Mouse (Mus musculus): ENCODE measurements around the gene Pax7. TPM values are rescaled to one million over a fixed set of nuclear protein-coding genes. Genes with fewer than 3 reads are reported as not detected.

The Pax7 gene
- polyA plus RNA-seq, 1 experiment from 2014 or later: 0.27 TPM

DNA sequence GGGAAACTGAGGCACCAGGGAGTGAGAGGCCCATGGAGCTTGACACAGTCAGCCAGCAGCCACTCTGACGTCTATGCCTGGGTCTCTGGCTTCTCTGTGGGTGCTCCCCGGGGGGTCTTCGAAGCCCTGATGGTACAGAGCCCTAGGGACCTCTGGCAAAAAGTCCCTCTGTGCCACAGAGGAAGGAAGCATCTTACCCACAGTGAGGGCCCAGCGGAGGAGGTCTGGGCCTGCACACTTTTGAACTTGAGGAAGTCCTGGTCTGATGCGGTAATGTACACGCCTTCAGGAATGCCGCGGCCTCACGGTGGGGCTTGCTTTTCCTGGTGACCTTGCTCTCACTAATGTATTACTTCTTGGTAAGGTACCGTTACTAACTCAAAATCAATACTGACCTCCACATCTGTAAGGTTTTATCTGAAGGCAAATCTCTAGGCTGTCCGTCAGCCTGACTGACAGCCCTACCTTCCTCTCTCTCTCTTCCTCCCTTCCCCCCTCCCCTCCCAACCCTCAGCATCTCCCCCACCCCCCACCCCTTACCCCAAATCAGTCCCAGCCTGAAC is 79.1 kb downstream of the Pax7 start:
- Histone ChIP-seq H3K36me3 (ENCODE audit: control insufficient read depth, insufficient read depth, low read length) (no peaks in the 10 kb centered on the region), H3K9me3 (ENCODE audit: control insufficient read depth, low read length) (no peaks in the 10 kb centered on the region), H3K27ac (ENCODE audit: low read depth, low read length) (no peak overlapping the region), H3K4me2 (ENCODE audit: low read depth, low read length) (no peak overlapping the region), H3K27me3 (ENCODE audit: control insufficient read depth, insufficient read depth, low read length) (no peaks in the 10 kb centered on the region), H3K9ac (replicated peaks; ENCODE audit: low read depth, low read length) (no peak overlapping the region), H3K4me3 (ENCODE audit: low read depth, low read length) (no peak overlapping the region), H3K4me1 (ENCODE audit: control insufficient read depth, insufficient read depth, low read length) (0 out of 2 replicates have a peak, but pooled peaks cover 5% of the 10 kb centered on the region)
- 50% methylated on average over 11 of the region's 11 CpGs for WGBS
- no peak for ATAC-seq (ENCODE audit: low read depth)

DNA sequence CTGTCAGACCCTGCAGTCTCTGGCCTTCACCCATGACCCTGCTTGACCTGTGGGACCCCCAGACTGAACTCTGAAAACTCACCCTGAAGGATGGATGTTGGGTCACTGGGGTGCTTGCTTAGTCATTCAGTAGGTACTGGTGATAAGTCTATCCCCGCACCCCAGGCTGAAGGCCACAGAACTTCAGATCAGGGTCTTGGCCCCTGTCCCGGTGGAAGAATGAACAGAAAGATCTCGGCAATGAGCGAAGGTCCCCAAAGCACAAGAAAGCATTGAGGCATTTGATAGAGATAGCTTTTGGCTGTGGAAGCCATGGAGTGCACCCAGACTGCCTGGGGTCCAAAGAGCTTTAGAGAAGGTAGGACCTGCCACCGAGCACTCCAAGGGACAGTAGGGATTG is 82.4 kb downstream of the Pax7 start:
- H3K9me3 ChIP-seq (ENCODE audit: control insufficient read depth, low read length): no peaks in the 10 kb centered on the region
- no peak overlapping the region for H3K4me2 ChIP-seq (ENCODE audit: low read depth, low read length)
- H3K4me1 ChIP-seq (ENCODE audit: control insufficient read depth, insufficient read depth, low read length): no peaks in the 10 kb centered on the region
- no peak overlapping the region for H3K4me3 ChIP-seq (ENCODE audit: low read depth, low read length)
- no peaks in the 10 kb centered on the region for H3K27me3 ChIP-seq (ENCODE audit: control insufficient read depth, insufficient read depth, low read length)
- WGBS: 91% methylated on average over 5 of the region's 5 CpGs
- H3K9ac ChIP-seq (replicated peaks; ENCODE audit: low read depth, low read length): no peak overlapping the region
- no peak overlapping the region for H3K27ac ChIP-seq (ENCODE audit: low read depth, low read length)
- ATAC-seq (ENCODE audit: low read depth): no peak
- no peaks in the 10 kb centered on the region for H3K36me3 ChIP-seq (ENCODE audit: control insufficient read depth, insufficient read depth, low read length)

DNA sequence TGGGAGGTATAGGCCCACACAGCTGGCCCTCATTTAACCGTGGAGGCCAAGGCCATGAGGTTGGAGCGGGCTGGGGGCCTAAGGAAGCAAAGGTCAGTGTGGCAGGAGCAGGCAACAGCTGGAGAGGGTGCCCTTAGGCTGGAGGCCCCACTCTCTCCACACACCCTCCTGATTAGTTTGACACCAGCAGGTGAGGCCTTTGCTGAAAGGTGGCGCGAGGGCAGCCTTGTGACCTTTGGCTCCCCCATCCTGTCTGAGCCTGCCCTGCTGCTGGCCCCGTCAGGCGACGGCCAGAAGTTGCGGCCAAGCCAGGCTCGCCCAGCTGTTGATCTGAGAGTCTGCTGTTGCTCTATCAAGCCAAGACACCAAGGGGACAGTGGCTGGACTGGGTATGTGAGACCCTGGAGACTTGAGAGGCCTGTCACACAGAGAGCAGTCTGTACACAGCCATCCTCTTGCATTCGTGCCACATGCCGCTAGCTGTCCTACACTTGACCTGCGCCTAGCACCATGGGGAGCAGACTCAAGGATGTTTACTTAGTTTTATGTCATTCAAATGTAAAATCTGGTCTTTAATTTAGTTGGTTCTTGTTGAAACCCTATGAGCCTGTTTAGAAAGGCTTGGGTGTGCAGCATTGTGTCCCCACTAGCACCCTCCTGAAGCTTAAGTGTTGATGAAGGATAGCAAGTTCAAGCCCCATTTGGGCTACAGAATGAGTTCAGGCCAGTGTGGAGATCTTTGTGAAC is 86.0 kb downstream of the Pax7 start:
- Histone ChIP-seq H3K27me3 (ENCODE audit: control insufficient read depth, insufficient read depth, low read length) (no peaks in the 10 kb centered on the region), H3K9me3 (ENCODE audit: control insufficient read depth, low read length) (no peaks in the 10 kb centered on the region), H3K36me3 (ENCODE audit: control insufficient read depth, insufficient read depth, low read length) (no peaks in the 10 kb centered on the region), H3K4me1 (ENCODE audit: control insufficient read depth, insufficient read depth, low read length) (no peaks in the 10 kb centered on the region), H3K4me2 (ENCODE audit: low read depth, low read length) (no peak overlapping the region), H3K9ac (replicated peaks; ENCODE audit: low read depth, low read length) (no peak overlapping the region), H3K27ac (ENCODE audit: low read depth, low read length) (no peak overlapping the region), H3K4me3 (ENCODE audit: low read depth, low read length) (no peak overlapping the region)
- ATAC-seq (ENCODE audit: low read depth): no peak
- WGBS: 49% methylated on average over 12 of the region's 12 CpGs

DNA sequence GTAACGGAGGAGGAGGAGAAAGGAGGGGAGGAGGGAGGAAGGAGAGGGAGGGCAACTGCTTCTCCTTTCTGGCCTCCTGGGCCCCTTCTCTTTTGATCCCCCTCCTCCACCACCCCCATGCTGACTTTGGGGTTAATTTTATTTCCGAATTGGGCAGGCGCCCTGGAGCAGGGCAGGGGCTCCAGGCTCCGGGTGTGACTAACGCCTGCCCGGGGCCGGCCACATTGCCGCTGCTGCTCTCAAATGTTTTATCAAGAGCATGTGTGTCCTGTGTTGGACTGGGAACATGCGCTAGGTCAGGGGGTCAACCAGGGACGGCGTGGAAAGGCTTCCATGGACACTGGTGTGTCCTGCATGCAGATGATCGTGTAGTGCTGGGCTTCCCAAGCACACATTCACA is 87.2 kb downstream of the Pax7 start:
- Histone ChIP-seq H3K4me1 (ENCODE audit: control insufficient read depth, insufficient read depth, low read length) (no peaks in the 10 kb centered on the region), H3K9ac (replicated peaks; ENCODE audit: low read depth, low read length) (no peak overlapping the region), H3K36me3 (ENCODE audit: control insufficient read depth, insufficient read depth, low read length) (no peaks in the 10 kb centered on the region), H3K4me2 (ENCODE audit: low read depth, low read length) (no peak overlapping the region), H3K9me3 (ENCODE audit: control insufficient read depth, low read length) (no peaks in the 10 kb centered on the region), H3K27me3 (ENCODE audit: control insufficient read depth, insufficient read depth, low read length) (no peaks in the 10 kb centered on the region), H3K4me3 (ENCODE audit: low read depth, low read length) (no peak overlapping the region), H3K27ac (ENCODE audit: low read depth, low read length) (no peak overlapping the region)
- 49% methylated on average over 12 of the region's 12 CpGs for WGBS
- ATAC-seq (ENCODE audit: low read depth): no peak

DNA sequence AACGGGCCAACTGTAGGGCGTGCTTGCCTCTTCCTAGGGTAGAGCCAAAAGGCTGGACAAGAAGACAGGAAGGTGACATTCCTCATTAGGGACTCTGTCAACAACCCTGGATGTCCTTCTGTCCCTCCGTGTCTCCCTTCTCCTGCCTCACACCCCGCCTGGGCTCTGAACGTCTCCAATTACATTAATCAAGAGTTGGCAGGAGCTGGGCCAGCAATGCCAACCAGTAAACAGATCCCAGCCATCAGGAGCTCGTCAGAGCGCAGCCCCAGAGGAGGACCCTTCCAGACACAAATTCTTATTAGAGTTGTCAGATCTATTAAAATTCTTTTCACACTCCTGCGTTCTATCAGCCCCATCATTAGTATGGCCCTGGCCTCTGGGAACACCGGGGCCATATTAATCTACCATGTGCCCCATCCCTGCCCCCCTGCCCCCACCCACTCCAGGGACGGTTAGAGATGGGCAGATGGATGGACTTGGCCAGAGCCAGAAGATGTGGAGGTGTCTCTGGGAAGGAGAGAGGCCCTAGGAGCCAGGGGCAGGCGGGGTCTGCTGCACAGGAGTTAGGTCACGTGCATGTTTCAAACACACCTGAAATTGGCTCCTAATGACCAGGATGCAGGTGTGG is 88.4 kb downstream of the Pax7 start:
- no peak overlapping the region for H3K4me2 ChIP-seq (ENCODE audit: low read depth, low read length)
- no peak overlapping the region for H3K9ac ChIP-seq (replicated peaks; ENCODE audit: low read depth, low read length)
- no peaks in the 10 kb centered on the region for H3K4me1 ChIP-seq (ENCODE audit: control insufficient read depth, insufficient read depth, low read length)
- no peaks in the 10 kb centered on the region for H3K27me3 ChIP-seq (ENCODE audit: control insufficient read depth, insufficient read depth, low read length)
- ATAC-seq (ENCODE audit: low read depth): no peak
- no peaks in the 10 kb centered on the region for H3K9me3 ChIP-seq (ENCODE audit: control insufficient read depth, low read length)
- no peaks in the 10 kb centered on the region for H3K36me3 ChIP-seq (ENCODE audit: control insufficient read depth, insufficient read depth, low read length)
- H3K4me3 ChIP-seq (ENCODE audit: low read depth, low read length): no peak overlapping the region
- H3K27ac ChIP-seq (ENCODE audit: low read depth, low read length): no peak overlapping the region
- 65% methylated on average over 12 of the region's 12 CpGs for WGBS

DNA sequence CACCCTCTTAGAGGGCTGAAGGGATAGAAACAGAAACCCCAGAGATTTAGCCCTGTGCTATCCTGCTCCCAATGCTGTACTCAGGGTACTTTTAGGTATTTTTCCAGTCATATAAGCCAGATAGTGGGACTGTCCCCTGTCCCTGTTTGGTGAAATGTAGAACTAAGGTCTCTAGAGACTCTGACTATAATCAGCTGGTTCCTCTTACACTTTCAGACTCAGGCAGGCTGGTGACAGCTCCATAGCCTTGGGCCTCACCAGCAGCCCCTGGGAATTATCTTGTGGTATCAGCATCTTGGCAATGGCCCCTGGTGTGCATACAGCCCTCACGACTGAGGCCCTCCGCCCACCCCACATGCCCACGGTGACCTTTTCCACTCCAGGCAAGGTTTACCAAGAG is 89.7 kb downstream of the Pax7 start:
- ATAC-seq (ENCODE audit: low read depth): no peak
- no peaks in the 10 kb centered on the region for H3K27me3 ChIP-seq (ENCODE audit: control insufficient read depth, insufficient read depth, low read length)
- 86% methylated on average over 3 of the region's 3 CpGs for WGBS
- no peak overlapping the region for H3K4me3 ChIP-seq (ENCODE audit: low read depth, low read length)
- H3K9me3 ChIP-seq (ENCODE audit: control insufficient read depth, low read length): no peaks in the 10 kb centered on the region
- no peak overlapping the region for H3K27ac ChIP-seq (ENCODE audit: low read depth, low read length)
- H3K4me1 ChIP-seq (ENCODE audit: control insufficient read depth, insufficient read depth, low read length): no peaks in the 10 kb centered on the region
- no peak overlapping the region for H3K4me2 ChIP-seq (ENCODE audit: low read depth, low read length)
- H3K36me3 ChIP-seq (ENCODE audit: control insufficient read depth, insufficient read depth, low read length): no peaks in the 10 kb centered on the region
- no peak overlapping the region for H3K9ac ChIP-seq (replicated peaks; ENCODE audit: low read depth, low read length)

DNA sequence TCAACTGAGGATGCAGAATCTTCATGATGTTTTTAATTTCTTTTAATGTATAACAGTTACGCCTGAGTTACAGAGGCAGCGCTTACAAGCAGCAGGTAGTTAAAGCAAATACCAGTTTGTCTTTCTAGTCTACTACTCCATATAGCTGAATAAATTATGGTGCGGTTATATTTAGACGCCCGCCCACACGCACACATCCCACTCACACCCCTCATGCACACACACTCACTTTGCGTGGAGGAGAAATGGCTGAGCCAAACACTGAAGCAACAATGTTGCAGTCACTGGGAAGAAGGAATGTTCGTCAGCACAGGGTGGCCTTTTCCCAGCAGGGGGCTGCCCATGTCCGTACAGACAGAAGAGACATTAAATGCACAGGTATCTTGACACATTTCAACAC is 96.3 kb downstream of the Pax7 start:
- Histone ChIP-seq H3K4me2 (ENCODE audit: low read depth, low read length) (no peak overlapping the region), H3K4me3 (ENCODE audit: low read depth, low read length) (no peak overlapping the region), H3K27ac (ENCODE audit: low read depth, low read length) (no peak overlapping the region), H3K4me1 (ENCODE audit: control insufficient read depth, insufficient read depth, low read length) (no peaks in the 10 kb centered on the region), H3K9ac (replicated peaks; ENCODE audit: low read depth, low read length) (no peak overlapping the region), H3K27me3 (ENCODE audit: control insufficient read depth, insufficient read depth, low read length) (no peaks in the 10 kb centered on the region), H3K36me3 (ENCODE audit: control insufficient read depth, insufficient read depth, low read length) (no peaks in the 10 kb centered on the region), H3K9me3 (ENCODE audit: control insufficient read depth, low read length) (no peaks in the 10 kb centered on the region)
- no peak for ATAC-seq (ENCODE audit: low read depth)
- WGBS: 89% methylated on average over 9 of the region's 9 CpGs

DNA sequence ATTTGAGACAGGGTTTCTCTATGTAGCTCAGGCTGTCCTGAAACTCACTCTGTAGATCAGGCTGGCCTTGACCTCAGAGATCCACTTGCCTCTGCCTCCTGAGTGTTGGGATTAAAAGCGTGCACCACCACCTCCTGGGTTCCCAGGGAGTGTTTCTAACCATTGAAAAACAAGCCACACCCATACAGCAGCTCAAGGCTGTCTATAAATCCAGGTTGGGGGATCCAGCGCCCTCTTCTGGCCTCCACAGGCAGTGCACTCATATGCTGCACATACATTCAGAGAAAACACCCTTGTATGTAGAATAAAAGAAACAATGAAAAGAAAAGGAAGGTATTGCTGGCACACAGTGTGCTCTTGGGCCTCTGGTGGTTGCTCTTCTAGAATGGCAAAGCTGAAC is 106.2 kb downstream of the Pax7 start:
- WGBS: 55% methylated on average over 2 of the region's 2 CpGs

DNA sequence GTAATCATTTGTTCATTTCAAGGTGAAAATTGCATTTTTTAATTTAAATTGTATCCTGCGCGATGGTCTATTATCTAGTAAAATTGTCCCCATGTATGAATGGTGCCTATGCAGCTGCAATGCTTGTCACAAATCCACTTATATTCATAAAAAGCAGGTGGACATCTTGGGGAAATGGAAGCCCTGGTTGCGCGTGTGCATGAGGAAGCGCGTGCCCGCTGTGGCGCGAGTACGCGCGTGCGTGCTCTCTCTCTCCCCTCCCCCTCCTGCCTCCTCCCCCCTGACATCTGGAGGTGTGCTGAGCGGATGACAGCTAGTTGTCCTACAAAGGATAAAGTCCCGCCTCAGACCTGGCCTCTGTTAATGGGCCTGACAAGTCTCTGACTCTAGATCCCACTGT is 107.9 kb downstream of the Pax7 start:
- no peak for ATAC-seq (ENCODE audit: low read depth)
- Histone ChIP-seq H3K4me1 (ENCODE audit: control insufficient read depth, insufficient read depth, low read length) (no peaks in the 10 kb centered on the region), H3K27ac (ENCODE audit: low read depth, low read length) (no peak overlapping the region), H3K36me3 (ENCODE audit: control insufficient read depth, insufficient read depth, low read length) (no peaks in the 10 kb centered on the region), H3K9me3 (ENCODE audit: control insufficient read depth, low read length) (peaks cover 3% of the 10 kb centered on the region; the same call in 1 of the 2 replicates), H3K9ac (replicated peaks; ENCODE audit: low read depth, low read length) (no peak overlapping the region), H3K27me3 (ENCODE audit: control insufficient read depth, insufficient read depth, low read length) (no peaks in the 10 kb centered on the region), H3K4me2 (ENCODE audit: low read depth, low read length) (no peak overlapping the region), H3K4me3 (ENCODE audit: low read depth, low read length) (no peak overlapping the region)
- 64% methylated on average over 15 of the region's 15 CpGs for WGBS

More for the DNA sequence above, 106.2 kb downstream of the Pax7 start:
- no peak for ATAC-seq (ENCODE audit: low read depth)
- H3K27me3 ChIP-seq (ENCODE audit: control insufficient read depth, insufficient read depth, low read length): no peaks in the 10 kb centered on the region
- H3K4me1 ChIP-seq (ENCODE audit: control insufficient read depth, insufficient read depth, low read length): no peaks in the 10 kb centered on the region
- no peaks in the 10 kb centered on the region for H3K36me3 ChIP-seq (ENCODE audit: control insufficient read depth, insufficient read depth, low read length)
- H3K9ac ChIP-seq (replicated peaks; ENCODE audit: low read depth, low read length): no peak overlapping the region
- H3K27ac ChIP-seq (ENCODE audit: low read depth, low read length): no peak overlapping the region
- peaks cover 5% of the 10 kb centered on the region; the same call in 1 of the 2 replicates for H3K9me3 ChIP-seq (ENCODE audit: control insufficient read depth, low read length)
- no peak overlapping the region for H3K4me3 ChIP-seq (ENCODE audit: low read depth, low read length)
- no peak overlapping the region for H3K4me2 ChIP-seq (ENCODE audit: low read depth, low read length)
